Mouse (Mus musculus) fibroblast of lung, adult 2 months (primary cell): ENCODE results near the gene Trim46.

Experiments used
- DNase-seq: peaks from one replicate; pipeline ENCODE4 v3.0.0-alpha.2; 2011; ENCODE audit warnings: low read depth

The Trim46 gene

DNA sequence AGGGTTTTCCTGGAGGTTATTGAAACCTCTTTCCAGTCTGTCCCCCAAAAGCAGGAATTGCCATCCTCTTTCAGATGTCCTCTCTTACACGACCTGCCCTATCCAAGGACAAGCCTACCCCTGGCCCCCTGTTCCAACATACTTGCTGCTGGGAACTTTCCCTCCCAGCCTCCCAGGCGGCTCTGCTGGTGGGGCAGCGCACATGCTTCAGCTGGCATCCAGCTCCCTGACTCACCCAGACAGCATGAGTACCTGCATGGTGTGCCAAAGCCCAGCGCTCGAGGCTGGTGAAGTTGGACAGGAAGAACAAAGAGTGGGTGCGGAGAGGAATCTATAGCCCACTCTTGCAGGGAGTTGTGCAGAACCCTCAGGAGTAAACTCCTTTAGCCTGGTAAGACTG, 24.8 kb upstream of the Trim46 start:
- peak; percentile 90 for DNase-seq

DNA sequence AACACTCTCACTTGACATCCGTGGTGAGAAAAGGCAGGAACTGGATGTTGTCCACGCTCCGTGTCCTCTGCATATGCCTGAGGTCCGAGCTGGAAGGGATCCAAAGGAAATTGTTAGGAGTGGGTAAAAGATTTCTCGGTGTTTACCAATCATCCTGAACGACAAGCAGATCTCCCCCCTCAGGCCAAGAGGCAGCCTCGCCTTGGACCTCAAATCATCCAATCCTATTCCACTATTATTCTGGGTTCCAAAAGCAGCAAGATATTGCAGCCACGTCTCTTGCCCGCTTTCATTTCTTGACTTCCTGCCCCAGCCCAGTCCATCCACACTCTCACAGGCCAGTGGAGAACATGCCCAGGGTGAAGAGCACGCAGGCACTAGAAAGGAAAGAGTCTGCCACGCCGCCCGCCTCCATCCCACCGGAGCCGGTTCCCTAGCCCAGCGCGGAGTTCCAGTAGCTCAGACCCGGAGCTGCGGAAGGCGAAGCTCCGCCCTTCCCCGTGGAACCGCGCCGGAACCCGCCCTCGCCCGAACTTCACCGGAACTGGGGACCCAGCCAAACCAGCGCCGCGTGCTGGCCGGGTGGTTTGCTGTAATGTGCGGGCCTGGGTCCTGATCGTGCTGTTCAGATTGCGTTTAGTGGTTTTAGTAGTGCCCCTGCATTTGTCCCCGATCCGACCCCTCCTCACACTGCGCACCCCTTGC, 24.1 kb upstream of the Trim46 start, which contains the start of gene Slc50a1:
TSS of gene Slc50a1 (minus strand) at position 520 of the 705 bp plus-strand sequence.
- no peak for DNase-seq

DNA sequence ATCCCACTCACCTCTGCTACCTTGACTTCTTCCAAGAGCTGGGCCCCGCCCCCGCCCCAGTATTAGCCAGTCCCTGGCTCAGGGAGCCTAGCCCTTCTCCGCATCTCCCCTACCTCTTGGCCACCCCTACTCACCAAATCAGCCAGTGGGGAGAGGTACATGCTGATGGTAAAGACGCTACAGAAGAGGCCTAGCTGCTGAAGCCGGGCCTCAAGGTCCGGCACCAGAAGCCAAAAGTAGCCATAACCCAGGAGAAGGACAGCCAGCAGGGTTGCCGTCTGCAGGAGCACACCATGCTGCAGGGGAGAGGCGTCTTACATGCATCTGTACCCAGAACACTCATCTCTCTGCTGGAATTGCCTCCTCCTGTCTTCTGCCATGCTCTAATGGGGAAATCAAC, 22.8 kb upstream of the Trim46 start:
- no peak for DNase-seq

DNA sequence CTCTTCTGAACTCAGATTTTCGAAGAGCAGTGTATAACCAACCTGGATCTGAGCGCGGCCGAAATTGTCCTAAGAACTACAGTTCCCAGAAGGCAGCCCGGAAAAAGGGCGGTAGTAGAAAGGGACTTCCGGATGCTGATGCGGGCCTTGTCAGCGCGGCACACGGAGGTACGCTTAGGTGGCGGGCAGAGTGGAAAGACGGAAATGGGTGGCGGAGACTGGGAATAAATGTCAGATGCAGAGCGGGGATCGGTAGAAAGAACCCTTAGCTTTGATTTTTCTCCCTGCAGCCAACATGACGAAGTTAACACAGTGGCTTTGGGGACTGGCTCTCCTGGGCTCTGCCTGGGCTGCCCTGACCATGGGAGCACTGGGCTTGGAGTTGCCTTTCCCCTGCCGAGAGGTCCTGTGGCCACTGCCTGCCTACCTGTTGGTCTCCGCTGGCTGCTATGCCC, 20.4 kb upstream of the Trim46 start:
- DNase-seq = no peak

DNA sequence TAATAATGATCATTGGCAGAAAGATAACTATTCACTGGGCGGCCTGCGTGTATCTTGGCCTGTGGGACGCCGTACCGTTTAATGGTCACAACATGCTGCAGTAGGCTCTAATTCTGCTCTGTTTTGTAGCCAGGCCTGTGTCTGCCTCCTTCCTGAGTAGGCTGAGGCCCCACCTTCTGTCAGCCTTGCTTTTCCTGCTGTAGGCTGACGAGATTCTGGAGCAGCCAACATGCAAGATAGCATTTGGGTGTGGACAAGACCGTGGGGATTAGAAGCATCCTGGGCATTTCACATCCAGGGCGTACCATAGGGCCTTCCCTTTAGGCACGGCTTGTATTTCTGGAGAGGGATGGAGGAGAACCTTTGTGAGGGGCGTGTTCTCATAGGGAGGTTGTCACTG, 16.3 kb upstream of the Trim46 start:
- DNase-seq = no peak

DNA sequence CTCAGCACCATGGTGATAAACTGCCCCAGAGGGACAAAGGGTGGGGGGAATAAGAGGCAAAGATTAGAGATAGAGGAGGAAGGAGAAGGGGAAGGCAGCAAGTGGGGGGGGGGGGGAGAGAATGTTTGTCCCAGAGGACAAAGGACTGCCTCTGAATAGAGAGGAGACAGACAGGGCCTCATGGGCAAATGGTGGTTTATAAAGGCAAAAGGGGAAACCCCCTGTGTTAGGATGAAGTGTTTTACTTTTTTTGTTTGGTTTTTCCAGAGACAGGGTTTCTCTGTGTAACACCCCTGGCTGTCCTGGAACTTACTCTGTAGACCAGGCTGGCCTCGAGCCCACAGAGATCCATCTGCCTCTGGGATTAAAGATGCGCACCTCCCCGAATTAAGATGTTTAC, 14.1 kb upstream of the Trim46 start:
- DNase-seq = no peak

DNA sequence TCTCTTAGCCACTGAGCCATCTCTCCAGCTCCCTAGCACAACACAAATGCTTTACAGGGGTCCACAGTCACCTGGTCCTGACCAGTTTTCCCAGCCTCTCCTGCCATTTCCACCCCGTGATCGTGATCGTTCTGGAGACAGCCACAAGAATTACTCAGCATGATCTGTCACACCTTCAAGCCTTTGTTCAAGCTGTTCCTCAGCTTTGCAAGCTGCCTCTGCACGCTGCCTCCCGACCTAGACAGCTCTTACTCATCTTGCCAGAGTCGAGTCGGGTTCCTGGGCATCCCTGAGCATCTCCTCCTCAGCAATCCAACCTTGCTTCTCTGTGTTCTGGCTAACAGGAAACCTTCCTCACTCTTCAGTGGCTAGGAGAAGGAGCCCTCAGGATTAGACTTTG, 13.0 kb upstream of the Trim46 start, which contains the start of gene Dpm3:
TSS of gene Dpm3 (plus strand) at position 283 of the 400 bp plus-strand sequence.
- no peak for DNase-seq

DNA sequence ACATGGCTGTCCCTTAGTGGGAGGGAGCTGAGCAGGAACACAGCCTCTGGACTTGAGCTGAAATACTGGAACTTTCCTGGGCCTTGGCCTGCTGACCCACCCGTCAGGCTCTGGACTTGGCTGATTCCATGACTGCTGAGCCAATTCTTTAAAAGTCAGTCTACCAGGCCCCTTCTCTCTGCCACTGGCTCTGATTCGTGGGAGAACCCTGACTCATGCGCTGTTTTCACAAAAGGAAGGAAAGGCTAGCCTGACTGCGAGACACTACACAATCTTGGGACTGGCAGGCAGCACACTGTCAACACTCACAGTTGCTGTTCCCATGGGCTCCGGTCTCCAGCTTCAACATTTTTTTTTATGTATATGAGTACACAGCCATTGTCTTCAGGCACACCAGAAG, 10.1 kb upstream of the Trim46 start:
- peak; percentile 87 for DNase-seq

DNA sequence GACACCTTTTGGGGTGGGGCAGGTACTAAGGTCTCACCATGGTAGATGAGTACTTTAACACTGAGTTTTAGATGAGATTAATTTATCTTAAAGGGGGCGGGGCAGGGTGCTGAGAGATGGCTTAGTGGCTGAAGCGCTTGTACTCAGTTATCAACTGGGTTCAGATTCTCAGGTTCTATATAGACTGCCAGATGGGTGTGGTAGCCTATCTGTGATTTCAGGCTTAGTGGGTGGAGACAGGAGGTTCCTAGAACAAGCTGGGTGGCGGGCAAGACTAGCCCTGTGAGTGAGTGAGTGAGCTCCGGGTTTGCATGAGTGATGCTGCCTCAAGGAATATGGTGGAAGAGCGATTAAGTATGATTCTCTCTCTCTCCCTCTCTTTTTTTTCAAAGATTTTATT, 8.9 kb upstream of the Trim46 start:
- no peak for DNase-seq

DNA sequence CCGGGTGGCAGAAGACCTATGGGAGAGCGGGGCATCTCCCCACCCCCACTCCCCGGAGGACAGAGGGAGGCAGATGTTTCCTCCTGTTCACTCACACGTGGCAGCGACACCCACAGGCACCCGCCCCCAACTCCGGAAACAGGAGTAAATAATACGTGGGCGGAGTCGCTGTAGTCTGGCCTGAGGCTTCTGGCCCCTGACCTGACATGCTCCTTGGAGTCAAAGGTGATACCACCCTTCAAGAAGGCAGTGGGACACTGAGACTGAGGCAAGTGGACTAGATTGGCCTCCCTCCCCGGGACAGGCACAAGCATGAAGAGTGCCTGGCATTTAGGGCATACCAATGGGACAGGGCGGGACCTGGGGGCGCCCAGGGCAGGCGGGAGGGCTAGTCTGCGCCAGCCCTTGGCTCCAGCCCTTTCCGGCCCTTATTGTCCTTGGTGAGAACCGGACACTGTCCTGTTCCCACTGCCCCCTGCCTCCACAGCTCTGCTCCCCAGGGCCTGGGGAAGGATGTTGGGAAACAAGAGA, 5.3 kb upstream of the Trim46 start:
- DNase-seq = no peak

DNA sequence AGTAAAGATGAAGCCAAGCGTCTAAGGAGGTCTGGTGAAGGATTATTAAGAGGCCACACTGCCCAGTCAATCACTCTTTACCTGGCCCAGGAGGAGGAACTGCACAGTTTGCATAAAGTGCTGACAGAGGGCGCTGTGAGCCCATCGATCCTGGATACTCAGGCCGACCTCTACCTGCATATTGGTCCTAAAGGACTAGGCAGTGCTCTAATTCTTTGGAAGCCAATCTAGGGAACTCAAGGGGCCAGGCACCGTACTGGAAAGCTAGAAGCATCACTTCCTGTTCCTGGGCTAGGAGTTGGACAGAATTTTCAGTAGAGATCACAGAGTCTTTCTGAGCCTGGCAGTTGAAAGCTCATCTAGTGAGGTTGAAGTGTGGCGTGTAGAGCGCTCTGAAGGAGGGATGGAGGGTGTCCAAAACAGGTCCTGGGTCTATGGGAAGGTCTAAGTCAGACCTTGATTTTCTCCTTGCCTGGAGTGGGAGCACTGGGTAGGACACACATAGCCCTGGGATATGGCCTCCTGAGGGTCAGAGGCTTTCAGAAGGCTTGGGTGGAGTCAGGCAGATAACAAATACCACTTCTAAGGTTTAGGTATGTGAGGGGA, 4.4 kb upstream of the Trim46 start:
- no peak for DNase-seq

DNA sequence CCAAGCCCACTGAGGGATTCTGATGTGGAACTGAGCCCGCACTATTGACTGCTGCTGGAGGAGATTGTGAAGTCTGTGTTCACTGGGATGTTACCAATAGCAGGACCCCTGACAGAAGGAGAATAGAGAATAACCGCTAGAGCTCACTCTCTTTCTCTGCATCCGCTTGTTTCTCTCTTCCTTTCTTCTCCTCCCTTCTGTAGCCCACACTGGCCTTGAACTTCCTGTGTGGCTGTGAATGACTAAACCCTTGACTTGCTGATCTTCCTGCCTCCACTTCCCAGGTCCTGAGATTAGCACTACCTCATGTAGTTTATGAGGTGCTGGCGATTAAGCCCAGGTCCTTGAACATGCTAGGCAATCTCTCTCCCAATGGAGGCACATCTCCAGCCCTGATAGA, 1.4 kb upstream of the Trim46 start:
- no peak for DNase-seq

DNA sequence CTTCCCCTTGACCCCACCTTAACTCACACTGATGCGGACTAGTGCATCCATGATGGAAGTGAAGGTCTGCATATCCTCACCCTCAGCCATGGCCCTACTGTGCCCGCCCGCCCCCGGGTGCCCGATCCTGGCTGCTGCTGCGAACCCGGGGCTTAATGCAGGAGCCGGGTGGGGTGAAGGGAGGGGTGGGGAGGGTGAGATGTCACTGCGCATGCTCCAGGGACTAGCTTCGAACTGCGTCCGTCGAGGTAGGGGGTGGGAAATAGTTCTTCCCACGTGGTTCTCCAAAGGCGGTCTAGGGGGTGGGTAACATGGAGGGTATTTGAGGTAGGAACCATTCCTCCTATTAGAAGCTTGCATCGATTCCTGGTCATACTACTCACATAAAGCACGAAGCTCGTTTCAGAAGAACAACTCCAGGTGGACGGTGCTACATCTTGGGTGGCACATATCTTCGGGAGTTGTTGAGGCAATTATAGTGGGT, 379 bp downstream of the Trim46 start, which contains the start of gene Krtcap2:
TSS of gene Krtcap2 (plus strand) at position 279 of the 484 bp plus-strand sequence.
- DNase-seq = no peak

DNA sequence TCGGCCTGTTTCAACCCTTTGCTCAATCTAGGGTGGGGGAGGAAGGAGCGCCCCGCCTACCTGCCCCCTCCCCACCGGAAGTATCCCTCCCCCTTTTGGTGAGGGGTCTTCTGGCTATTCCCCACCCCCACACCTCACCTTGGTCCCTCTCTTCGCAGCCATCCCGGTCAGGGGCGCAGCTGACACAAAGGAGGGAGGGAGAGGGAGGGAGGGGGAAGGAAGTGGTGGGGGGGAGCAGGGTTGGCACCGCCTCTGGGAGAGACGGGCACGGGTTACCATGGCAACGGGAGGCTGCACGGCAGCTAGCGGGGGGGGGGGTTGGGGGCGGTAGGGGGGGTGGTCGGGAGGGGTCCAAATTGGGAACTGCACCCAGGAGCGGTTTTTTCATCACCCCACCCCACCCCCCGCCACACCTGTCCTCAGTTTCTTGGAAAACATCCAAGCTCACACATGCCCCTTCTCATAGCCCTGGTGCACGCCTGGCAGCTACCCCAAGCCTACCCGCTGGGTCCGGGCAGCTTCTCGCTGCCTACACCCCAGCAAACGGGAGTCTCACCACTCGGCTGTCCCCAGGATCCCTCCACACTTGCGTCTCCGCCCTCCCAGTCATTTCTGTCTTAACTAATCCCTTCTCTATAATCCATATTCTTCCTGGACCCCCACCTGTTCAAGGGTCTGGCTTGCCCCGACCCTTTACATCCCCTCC, 974 bp downstream of the Trim46 start:
- DNase-seq = no peak

DNA sequence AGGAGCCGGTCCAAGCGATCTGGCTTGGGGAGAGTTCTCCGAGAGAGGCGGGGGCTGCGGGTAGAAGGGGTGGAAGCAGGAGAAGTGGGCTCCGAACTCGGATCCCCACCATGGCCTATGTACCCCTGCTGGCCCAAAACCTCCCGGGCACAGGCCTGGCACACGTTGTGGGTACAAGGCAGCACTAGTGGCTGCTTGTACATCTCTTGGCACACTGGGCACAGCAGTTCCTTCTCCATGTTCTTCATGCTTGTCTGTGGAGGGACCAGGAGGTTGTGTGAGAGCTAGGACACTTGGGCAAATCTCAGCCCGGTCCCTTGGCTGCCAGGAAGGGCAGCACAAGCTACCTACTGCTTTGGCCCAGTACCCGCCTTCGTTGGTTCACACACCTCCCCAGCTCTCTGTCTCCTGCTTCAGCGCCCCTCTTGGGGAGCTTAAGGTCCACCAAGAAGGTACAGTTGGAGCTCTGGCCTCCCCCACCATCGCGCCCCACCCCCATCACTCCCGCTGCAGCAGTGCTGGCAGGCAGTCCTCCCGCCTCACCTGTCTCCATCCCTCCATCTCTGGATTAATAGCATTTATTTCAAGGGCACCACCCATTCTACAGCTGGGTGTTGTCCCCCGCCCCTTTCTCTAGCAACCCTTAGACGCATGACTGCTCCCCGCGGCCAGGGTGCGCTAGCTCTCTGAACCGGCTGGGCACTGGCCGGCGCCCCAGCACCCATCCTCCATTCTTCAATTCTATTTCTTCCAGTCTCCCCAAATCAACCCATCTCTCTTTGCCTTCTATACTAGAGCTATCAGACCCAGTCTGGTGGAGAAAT, 1.7 kb downstream of the Trim46 start:
- DNase-seq = no peak

DNA sequence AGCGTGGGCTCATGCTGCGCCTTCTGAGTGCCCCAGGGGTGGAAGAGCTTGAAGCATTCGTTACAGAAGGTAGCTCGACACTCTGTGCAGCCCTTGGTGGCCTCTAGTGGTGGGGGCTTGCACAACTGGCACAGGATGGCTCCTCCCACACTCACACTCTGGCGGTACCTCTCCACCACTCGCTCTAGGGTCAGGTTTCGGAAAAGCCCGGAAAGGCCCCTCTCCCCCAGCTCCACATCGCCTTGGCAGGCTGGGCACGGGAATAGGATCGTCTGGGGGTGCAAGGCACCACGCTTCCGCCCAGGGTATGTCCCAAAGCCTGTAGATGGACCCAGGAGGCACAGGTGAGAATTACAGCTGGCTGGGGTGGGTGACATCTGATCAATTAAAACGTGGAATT, 2.5 kb downstream of the Trim46 start:
- DNase-seq = no peak

DNA sequence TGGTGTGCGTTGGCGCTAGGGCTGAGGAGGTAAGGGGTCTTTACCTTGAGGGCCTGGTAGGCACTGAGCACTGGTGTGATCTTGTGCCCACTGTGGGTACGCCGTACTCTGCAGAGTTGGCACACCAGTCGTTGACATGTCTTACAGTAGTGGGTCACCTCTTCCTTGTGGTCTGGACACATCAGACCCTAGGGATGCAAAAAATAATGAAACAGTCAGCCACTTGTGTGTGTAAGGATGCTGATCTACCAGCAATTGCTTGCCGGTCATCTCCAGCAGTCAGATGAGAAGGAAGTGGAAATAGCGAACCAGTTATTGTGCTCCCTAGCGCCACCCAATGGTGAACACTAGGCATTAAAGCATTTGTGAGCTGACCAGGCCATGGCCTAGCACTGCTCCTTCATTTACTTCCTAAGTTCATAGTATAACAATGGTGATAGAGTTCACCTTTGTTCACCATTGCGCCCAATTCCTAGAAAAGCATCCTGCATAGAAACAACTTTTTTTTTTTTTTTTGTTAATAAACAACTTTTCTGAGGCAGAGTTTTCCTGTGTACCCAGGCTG, 3.7 kb downstream of the Trim46 start:
- DNase-seq = no peak

DNA sequence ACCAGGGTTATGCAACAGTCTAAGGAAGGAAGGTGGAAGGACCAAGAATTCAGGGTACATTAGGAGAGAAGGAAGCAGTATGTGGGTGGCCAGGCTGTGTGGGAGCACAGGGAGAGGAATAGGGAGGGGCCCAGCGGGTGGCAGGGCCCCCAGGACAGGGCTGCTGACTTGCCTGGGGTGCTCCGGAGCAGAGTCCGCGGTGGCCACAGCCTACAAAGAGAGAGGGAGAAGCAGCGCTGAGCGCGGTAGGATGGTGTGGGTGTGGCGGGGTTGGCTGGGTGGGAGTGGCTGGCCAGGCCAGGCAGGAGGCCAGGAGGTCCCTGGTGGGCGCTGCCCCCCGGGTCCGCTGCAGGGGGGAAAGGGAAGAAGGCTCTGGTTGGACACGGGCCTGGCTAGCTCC, 7.6 kb downstream of the Trim46 start:
- no peak for DNase-seq

DNA sequence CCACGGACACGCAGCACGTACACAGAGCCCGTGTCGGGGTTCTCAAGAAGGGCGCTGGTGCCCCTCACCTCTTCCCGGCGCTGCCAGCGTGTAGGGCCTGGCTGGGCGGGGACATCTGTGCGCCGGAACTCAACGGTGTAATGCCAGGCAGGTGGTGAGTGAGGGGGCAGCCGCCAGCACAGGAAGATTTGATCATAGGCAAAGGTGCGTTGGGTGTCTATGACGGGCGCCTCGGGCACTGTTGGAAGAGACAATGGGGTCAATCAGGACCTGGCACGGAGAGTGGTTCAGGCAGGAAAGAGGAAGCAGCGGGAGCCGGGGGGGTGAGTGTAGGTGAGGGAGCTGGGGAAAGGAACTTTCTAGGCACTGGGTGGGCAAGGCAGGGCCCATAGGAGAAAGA, 8.4 kb downstream of the Trim46 start:
- no peak for DNase-seq

DNA sequence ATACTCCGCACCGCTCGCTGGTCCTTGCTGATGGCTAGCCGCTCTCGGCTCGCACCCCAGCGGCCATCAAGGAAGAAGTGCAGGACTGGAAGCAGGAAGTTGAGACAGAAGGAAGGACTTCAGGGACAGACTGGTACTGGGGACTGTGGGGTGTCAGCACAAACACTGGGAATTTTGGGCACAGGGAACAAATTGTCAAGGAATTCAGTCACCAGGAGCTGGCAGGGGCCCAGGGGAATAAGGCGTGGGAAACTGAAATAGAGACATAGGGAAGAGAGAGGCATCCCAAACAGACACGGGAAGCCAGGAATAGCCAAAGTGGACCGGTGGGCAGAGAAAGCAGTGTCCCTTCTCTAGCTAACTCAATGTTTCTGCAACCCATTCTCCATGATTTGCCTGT, 9.6 kb downstream of the Trim46 start:
- no peak for DNase-seq

DNA sequence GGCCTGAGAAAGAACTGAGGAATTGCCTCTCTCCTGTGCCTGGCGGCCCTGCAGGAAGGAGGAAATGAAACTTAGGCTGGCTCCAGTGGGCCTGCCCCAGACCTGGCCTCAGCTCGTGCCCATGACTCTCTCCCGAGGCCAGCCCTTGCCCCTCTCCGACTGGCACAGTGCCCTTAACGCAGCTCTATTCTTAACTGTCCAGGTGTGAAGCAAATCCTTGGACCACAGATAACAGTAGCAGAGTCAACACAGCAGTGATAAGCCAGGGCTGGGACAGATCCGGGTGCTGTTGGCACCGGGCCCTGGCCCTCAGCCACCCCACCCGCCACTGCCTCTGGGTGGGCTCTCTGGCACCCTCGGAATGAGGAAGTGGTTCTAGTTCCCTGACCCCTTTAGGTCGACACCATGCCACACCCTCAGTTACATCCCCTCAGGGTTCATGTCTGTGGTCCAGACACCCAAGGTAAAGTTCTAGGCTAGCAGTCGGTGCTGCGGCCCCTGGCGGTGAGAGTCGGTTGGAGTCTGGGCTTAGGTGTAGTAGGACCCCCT, 12.5 kb downstream of the Trim46 start:
- DNase-seq = no peak
